Mouse (Mus musculus): ENCODE data around the gene Poc1b. TPM values are rescaled to one million over a fixed set of nuclear protein-coding genes. Genes with fewer than 3 reads are reported as not detected.

Gene Poc1b
- total and polyA plus RNA-seq, 3 experiments = 5.6 to 54.0 (median 17.4) TPM

DNA sequence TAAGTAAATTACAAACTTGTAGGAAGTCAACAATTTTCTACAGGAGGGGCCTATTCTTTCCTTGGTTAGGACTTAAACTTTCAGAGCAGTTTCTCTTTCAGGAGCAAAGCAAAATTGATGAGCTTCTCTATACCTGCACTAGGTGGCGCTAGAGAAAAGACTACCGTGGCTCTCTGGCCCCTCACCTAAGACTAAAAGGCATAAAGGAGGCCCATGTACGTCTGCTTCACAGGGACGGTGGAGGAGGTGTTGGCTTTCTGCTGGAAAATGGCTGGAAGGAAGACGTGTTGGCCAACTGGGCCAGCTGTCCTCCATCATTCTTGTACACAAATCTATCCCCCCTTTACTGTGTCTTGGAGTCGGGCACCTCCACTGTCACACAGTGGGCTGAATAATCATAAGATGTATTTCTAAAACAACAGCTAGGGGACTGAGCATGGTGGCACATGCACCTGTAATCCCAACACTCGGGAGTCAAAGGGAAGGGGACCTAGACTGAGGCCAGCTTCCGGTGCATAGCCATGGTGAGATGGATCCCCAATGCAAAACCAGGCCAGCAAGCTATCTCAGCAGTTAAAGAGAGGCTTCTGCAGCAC, 55.2 kb downstream of the Poc1b start:
- ATAC-seq (ENCODE audit: extremely low read depth, insufficient number of reproducible peaks, low FRiP score, poor library complexity, severe bottlenecking) = no peak; the same call in 1 of the 2 replicates
- Histone ChIP-seq H3K4me3 (ENCODE audit: low read depth, low read length) (no peak overlapping the region), H3K36me3 (replicated peaks) (peaks cover 18% of the 10 kb centered on the region)

GRCm38 (mm10) chr10:99163002-99163401, 56.2 kb downstream of the Poc1b start:
- H3K36me3 ChIP-seq (replicated peaks) = peaks cover 16% of the 10 kb centered on the region
- no peak for ATAC-seq (ENCODE audit: extremely low read depth, insufficient number of reproducible peaks, low FRiP score, poor library complexity, severe bottlenecking)
- H3K4me3 ChIP-seq (ENCODE audit: low read depth, low read length) = no peak overlapping the region
- no peaks in the 10 kb centered on the region for H3K4me1 ChIP-seq (ENCODE audit: insufficient read depth, low read depth, low read length)
- no peaks in the 10 kb centered on the region for H3K27me3 ChIP-seq (ENCODE audit: insufficient read depth, low read length)
- TF ChIP-seq GATA2 (IDR thresholded peaks at IDR 0.05; ENCODE audit: borderline replicate concordance, low read depth, low read length) = no peak
- TF ChIP-seq GATA1 (IDR thresholded peaks at IDR 0.05; ENCODE audit: borderline replicate concordance, low read length) = no peak
- TF ChIP-seq POLR2AphosphoS5 (IDR thresholded peaks at IDR 0.05; ENCODE audit: insufficient replicate concordance, low read depth, low read length) = no peak
- TF ChIP-seq CTCF (IDR thresholded peaks at IDR 0.05; ENCODE audit: low read depth, low read length) = no peak
- no peak for TF ChIP-seq TAL1 (conservative IDR thresholded peaks at IDR 0.05; ENCODE audit: low read depth, low read length)
- DNase-seq (ENCODE audit: low spot score) = no peak
- no peaks in the 10 kb centered on the region for H3K9me3 ChIP-seq (replicated peaks)

More for the DNA sequence above, 55.2 kb downstream of the Poc1b start:
- H3K27me3 ChIP-seq (ENCODE audit: insufficient read depth, low read length) = no peaks in the 10 kb centered on the region
- no peaks in the 10 kb centered on the region for H3K9me3 ChIP-seq (replicated peaks)
- peak; percentile 6 for DNase-seq (ENCODE audit: low spot score)
- no peaks in the 10 kb centered on the region for H3K4me1 ChIP-seq (ENCODE audit: insufficient read depth, low read depth, low read length)
- TF ChIP-seq GATA2 (IDR thresholded peaks at IDR 0.05; ENCODE audit: borderline replicate concordance, low read depth, low read length) (no peak), TAL1 (conservative IDR thresholded peaks at IDR 0.05; ENCODE audit: low read depth, low read length) (no peak), CTCF (IDR thresholded peaks at IDR 0.05; ENCODE audit: low read depth, low read length) (peak; percentile 52)

GRCm38 (mm10) chr10:99164871-99165477, 58.1 kb downstream of the Poc1b start:
- H3K9me3 ChIP-seq (replicated peaks) = no peaks in the 10 kb centered on the region
- TF ChIP-seq POLR2AphosphoS5 (IDR thresholded peaks at IDR 0.05; ENCODE audit: insufficient replicate concordance, low read depth, low read length) = no peak
- no peak for TF ChIP-seq TAL1 (conservative IDR thresholded peaks at IDR 0.05; ENCODE audit: low read depth, low read length)
- no peak for TF ChIP-seq GATA1 (IDR thresholded peaks at IDR 0.05; ENCODE audit: borderline replicate concordance, low read length)
- no peak overlapping the region for H3K4me3 ChIP-seq (ENCODE audit: low read depth, low read length)
- DNase-seq (ENCODE audit: low spot score) = no peak
- no peak for ATAC-seq (ENCODE audit: extremely low read depth, insufficient number of reproducible peaks, low FRiP score, poor library complexity, severe bottlenecking)
- peaks cover 13% of the 10 kb centered on the region for H3K36me3 ChIP-seq (replicated peaks)
- H3K27me3 ChIP-seq (ENCODE audit: insufficient read depth, low read length) = no peaks in the 10 kb centered on the region
- no peaks in the 10 kb centered on the region for H3K4me1 ChIP-seq (ENCODE audit: insufficient read depth, low read depth, low read length)

- ATAC-seq (ENCODE audit: extremely low read depth, insufficient number of reproducible peaks, low FRiP score, poor library complexity, severe bottlenecking) = no peak
- H3K4me3 ChIP-seq (ENCODE audit: low read depth, low read length) = no peak overlapping the region
Observed at GRCm38 (mm10) chr10:99165751-99166282, 59.0 kb downstream of the Poc1b start.

DNA sequence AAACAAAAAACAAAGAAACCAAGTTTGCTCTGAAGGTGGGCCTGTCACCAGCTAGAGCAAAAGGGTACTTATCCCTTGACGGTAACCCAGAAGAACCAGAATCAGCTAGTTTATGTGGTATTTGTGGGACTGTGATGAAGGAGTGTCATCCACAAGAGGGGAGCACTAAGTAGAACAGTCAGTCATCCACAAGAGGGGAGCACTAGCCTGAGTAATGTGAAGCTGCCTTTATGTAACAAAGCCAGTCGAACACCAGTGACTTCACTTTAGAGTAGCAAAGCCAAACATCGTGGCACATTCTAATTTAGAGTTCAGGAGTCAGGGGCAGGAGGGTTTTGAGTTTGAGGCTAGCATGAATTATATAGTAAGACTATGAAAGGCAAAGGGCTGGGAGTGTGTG, 59.6 kb downstream of the Poc1b start:
- ATAC-seq (ENCODE audit: extremely low read depth, insufficient number of reproducible peaks, low FRiP score, poor library complexity, severe bottlenecking) = no peak
- H3K27me3 ChIP-seq (ENCODE audit: insufficient read depth, low read length) = no peaks in the 10 kb centered on the region
- no peak for TF ChIP-seq TAL1 (conservative IDR thresholded peaks at IDR 0.05; ENCODE audit: low read depth, low read length)
- DNase-seq (ENCODE audit: low spot score) = no peak
- no peaks in the 10 kb centered on the region for H3K9me3 ChIP-seq (replicated peaks)
- no peak overlapping the region for H3K4me3 ChIP-seq (ENCODE audit: low read depth, low read length)
- H3K4me1 ChIP-seq (ENCODE audit: insufficient read depth, low read depth, low read length) = no peaks in the 10 kb centered on the region
- peaks cover 9% of the 10 kb centered on the region for H3K36me3 ChIP-seq (replicated peaks)

More at GRCm38 (mm10) chr10:99165751-99166282, 59.0 kb downstream of the Poc1b start:
- no peak for TF ChIP-seq GATA1 (IDR thresholded peaks at IDR 0.05; ENCODE audit: borderline replicate concordance, low read length)
- no peak for TF ChIP-seq POLR2AphosphoS5 (IDR thresholded peaks at IDR 0.05; ENCODE audit: insufficient replicate concordance, low read depth, low read length)
- TF ChIP-seq CTCF (IDR thresholded peaks at IDR 0.05; ENCODE audit: low read depth, low read length) = no peak
- no peak for TF ChIP-seq TAL1 (conservative IDR thresholded peaks at IDR 0.05; ENCODE audit: low read depth, low read length)
- TF ChIP-seq GATA2 (IDR thresholded peaks at IDR 0.05; ENCODE audit: borderline replicate concordance, low read depth, low read length) = no peak
- Histone ChIP-seq H3K36me3 (replicated peaks) (peaks cover 9% of the 10 kb centered on the region), H3K4me1 (ENCODE audit: insufficient read depth, low read depth, low read length) (no peaks in the 10 kb centered on the region), H3K9me3 (replicated peaks) (no peaks in the 10 kb centered on the region), H3K27me3 (ENCODE audit: insufficient read depth, low read length) (no peaks in the 10 kb centered on the region)
- DNase-seq (ENCODE audit: low spot score) = no peak

DNA sequence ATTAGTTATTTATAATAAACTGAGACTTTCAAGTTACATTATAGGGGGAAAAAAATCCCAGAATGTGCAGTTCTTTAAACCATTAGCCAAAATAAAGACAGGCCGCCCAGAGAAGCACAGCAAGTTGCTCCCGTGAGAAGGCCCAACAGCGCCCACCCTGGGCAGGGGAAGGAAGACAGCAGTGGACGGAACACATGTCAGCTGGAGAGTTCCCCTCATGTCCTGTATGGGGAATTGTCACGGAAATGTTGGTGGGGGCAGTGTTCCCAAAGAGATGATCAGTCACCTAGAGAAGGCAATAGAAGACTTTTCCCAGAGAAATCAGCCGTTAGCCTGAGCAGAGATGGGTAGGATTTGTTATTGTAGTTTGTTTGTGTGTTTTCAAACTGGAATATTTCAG, 61.6 kb downstream of the Poc1b start:
- Histone ChIP-seq H3K27me3 (ENCODE audit: insufficient read depth, low read length) (no peaks in the 10 kb centered on the region), H3K9me3 (replicated peaks) (no peaks in the 10 kb centered on the region), H3K36me3 (replicated peaks) (peaks cover 4% of the 10 kb centered on the region), H3K4me3 (ENCODE audit: low read depth, low read length) (no peak overlapping the region), H3K4me1 (ENCODE audit: insufficient read depth, low read depth, low read length) (no peaks in the 10 kb centered on the region)
- TF ChIP-seq CTCF (IDR thresholded peaks at IDR 0.05; ENCODE audit: low read depth, low read length) (no peak), GATA2 (IDR thresholded peaks at IDR 0.05; ENCODE audit: borderline replicate concordance, low read depth, low read length) (no peak), GATA1 (IDR thresholded peaks at IDR 0.05; ENCODE audit: borderline replicate concordance, low read length) (no peak), TAL1 (conservative IDR thresholded peaks at IDR 0.05; ENCODE audit: low read depth, low read length) (no peak), POLR2AphosphoS5 (IDR thresholded peaks at IDR 0.05; ENCODE audit: insufficient replicate concordance, low read depth, low read length) (no peak)
- no peak for ATAC-seq (ENCODE audit: extremely low read depth, insufficient number of reproducible peaks, low FRiP score, poor library complexity, severe bottlenecking)
- no peak for DNase-seq (ENCODE audit: low spot score)

Measured in G1E (cell line).